13 mouse cellular contexts compared by ENCODE assay signal in genomic region chr10:78452641-78453040, GRCm38 (mm10). TPM values are rescaled to one million over a fixed set of nuclear protein-coding genes. Genes with fewer than 3 reads are reported as not detected.
DNase-seq lines count a peak whose midpoint lies in the region; ATAC-seq and TF ChIP-seq lines count a peak whose summit lies in the region.
"Had no signal": no experiment of that assay in that cellular context is flagged by ENCODE, and none has a peak within 500 bp of the region (broad histone marks: within the 10 kb centered on the region; RNA-seq: fewer than 3 reads in every experiment).

No protein-coding gene starts in this region.

- H3K4me1 ChIP-seq in forebrain, postnatal 0 days (ENCODE audit: insufficient read depth), result no peaks in the 10 kb centered on the region
- no peaks in the 10 kb centered on the region for H3K4me1 ChIP-seq in forebrain, embryonic 11.5 days (replicated peaks; ENCODE audit: control insufficient read depth, insufficient read depth, low read length)
- H3K4me1 ChIP-seq in neural tube, embryonic 11.5 days (ENCODE audit: control insufficient read depth, insufficient read depth, low read length), result no peaks in the 10 kb centered on the region
- H3K4me1 ChIP-seq in midbrain, embryonic 13.5 days (replicated peaks), result peaks cover 14% of the 10 kb centered on the region
- H3K4me1 ChIP-seq in intestine, postnatal 0 days (replicated peaks; ENCODE audit: control insufficient read depth, insufficient read depth, low read length), result no peaks in the 10 kb centered on the region

- 34% methylated on average over 4 of the region's 4 CpGs for WGBS in forebrain, postnatal 0 days
- 46% methylated on average over 4 of the region's 4 CpGs for WGBS in forebrain, embryonic 11.5 days
- 25% methylated on average over 4 of the region's 4 CpGs for WGBS in neural tube, embryonic 11.5 days
- WGBS in midbrain, embryonic 13.5 days, result 10% methylated on average over 4 of the region's 4 CpGs
- 68% methylated on average over 4 of the region's 4 CpGs for WGBS in intestine, postnatal 0 days

- no peaks in the 10 kb centered on the region for H3K9me3 ChIP-seq in forebrain, postnatal 0 days (ENCODE audit: low read length)
- no peaks in the 10 kb centered on the region for H3K9me3 ChIP-seq in forebrain, embryonic 11.5 days (ENCODE audit: control insufficient read depth, low read length)
- no peaks in the 10 kb centered on the region for H3K9me3 ChIP-seq in neural tube, embryonic 11.5 days (ENCODE audit: control insufficient read depth, low read length)
- no peaks in the 10 kb centered on the region for H3K9me3 ChIP-seq in midbrain, embryonic 13.5 days
- H3K9me3 ChIP-seq in intestine, postnatal 0 days (ENCODE audit: control insufficient read depth), result no peaks in the 10 kb centered on the region
- H3K9me3 ChIP-seq: heart, embryonic 10.5 days; limb, embryonic 13.5 days had no signal

- no peak overlapping the region for H3K27ac ChIP-seq in forebrain, postnatal 0 days (ENCODE audit: low read depth, low read length)
- no peak overlapping the region for H3K27ac ChIP-seq in forebrain, embryonic 11.5 days (ENCODE audit: low read depth, low read length)
- H3K27ac ChIP-seq in neural tube, embryonic 11.5 days (ENCODE audit: low read depth, low read length), result 0 out of 2 replicates have a peak overlapping the region, but pooled peaks have one; percentile 6
- 0 out of 2 replicates have a peak overlapping the region, but pooled peaks have one; percentile 19 for H3K27ac ChIP-seq in midbrain, embryonic 13.5 days
- no peak overlapping the region for H3K27ac ChIP-seq in intestine, postnatal 0 days (ENCODE audit: low read depth, low read length)
- H3K27ac ChIP-seq: heart, embryonic 10.5 days; limb, embryonic 13.5 days had no signal

- H3K36me3 ChIP-seq in forebrain, postnatal 0 days (ENCODE audit: insufficient read depth), result peaks cover 21% of the 10 kb centered on the region
- H3K36me3 ChIP-seq in forebrain, embryonic 11.5 days (ENCODE audit: control insufficient read depth, insufficient read depth, low read length), result no peaks in the 10 kb centered on the region
- H3K36me3 ChIP-seq in neural tube, embryonic 11.5 days (ENCODE audit: control insufficient read depth, insufficient read depth, low read length), result no peaks in the 10 kb centered on the region
- peaks cover 17% of the 10 kb centered on the region for H3K36me3 ChIP-seq in midbrain, embryonic 13.5 days
- H3K36me3 ChIP-seq in intestine, postnatal 0 days (ENCODE audit: control insufficient read depth, insufficient read depth), result peaks cover 29% of the 10 kb centered on the region

- peak; percentile 49 for ATAC-seq in forebrain, postnatal 0 days
- ATAC-seq in forebrain, embryonic 11.5 days (replicated peaks; ENCODE audit: low FRiP score), result no peak
- no peak for ATAC-seq in neural tube, embryonic 11.5 days (ENCODE audit: insufficient read depth, low FRiP score, low TSS enrichment)
- peak; percentile 43 for ATAC-seq in midbrain, embryonic 13.5 days
- ATAC-seq in intestine, postnatal 0 days, result no peak

- no peak overlapping the region for H3K4me2 ChIP-seq in forebrain, postnatal 0 days (ENCODE audit: low read depth)
- no peak overlapping the region for H3K4me2 ChIP-seq in forebrain, embryonic 11.5 days (ENCODE audit: low read depth, low read length, severe bottlenecking)
- H3K4me2 ChIP-seq in neural tube, embryonic 11.5 days (ENCODE audit: low read depth), result no peak overlapping the region
- H3K4me2 ChIP-seq in midbrain, embryonic 13.5 days (replicated peaks), result no peak overlapping the region
- no peak overlapping the region for H3K4me2 ChIP-seq in intestine, postnatal 0 days (replicated peaks; ENCODE audit: low read depth)
- H3K4me2 ChIP-seq: limb, embryonic 13.5 days had no signal

- no peak overlapping the region for H3K4me3 ChIP-seq in forebrain, postnatal 0 days (ENCODE audit: low read depth, low read length)
- H3K4me3 ChIP-seq in forebrain, embryonic 11.5 days (ENCODE audit: low read depth, low read length), result no peak overlapping the region
- H3K4me3 ChIP-seq in neural tube, embryonic 11.5 days (ENCODE audit: low read depth, low read length), result no peak overlapping the region
- H3K4me3 ChIP-seq in midbrain, embryonic 13.5 days (replicated peaks), result no peak overlapping the region
- no peak overlapping the region for H3K4me3 ChIP-seq in intestine, postnatal 0 days (ENCODE audit: low read depth, low read length)
- H3K4me3 ChIP-seq: heart, embryonic 10.5 days; limb, embryonic 13.5 days; myocyte had no signal

- DNase-seq in forebrain, postnatal 0 days, result no peak
- no peak for DNase-seq in forebrain, embryonic 11.5 days (ENCODE audit: low spot score)
- DNase-seq in neural tube, embryonic 11.5 days (ENCODE audit: low spot score), result no peak
- DNase-seq in neural tube, embryonic 10.5 days (ENCODE audit: extremely low spot score, low spot score), result no peak
- no peak for DNase-seq in thymus, postnatal 4 days
- DNase-seq: cerebellum, adult 9-11 months; right cerebral cortex, adult 18-20 months; thymus, postnatal 36 days had no signal

- no peak for TF ChIP-seq CTCF in forebrain, postnatal 0 days (IDR thresholded peaks at IDR 0.05; ENCODE audit: low read depth)
- TF ChIP-seq CTCF in intestine, postnatal 0 days (IDR thresholded peaks at IDR 0.05; ENCODE audit: low read depth), result no peak

- H3K27me3 ChIP-seq in forebrain, postnatal 0 days (ENCODE audit: insufficient read depth, low read length), result no peaks in the 10 kb centered on the region
- H3K27me3 ChIP-seq in forebrain, embryonic 11.5 days (ENCODE audit: control insufficient read depth, insufficient read depth, low read length), result no peaks in the 10 kb centered on the region
- H3K27me3 ChIP-seq in neural tube, embryonic 11.5 days (ENCODE audit: control insufficient read depth, insufficient read depth, low read length), result no peaks in the 10 kb centered on the region
- no peaks in the 10 kb centered on the region for H3K27me3 ChIP-seq in midbrain, embryonic 13.5 days
- no peaks in the 10 kb centered on the region for H3K27me3 ChIP-seq in intestine, postnatal 0 days (replicated peaks; ENCODE audit: control insufficient read depth, insufficient read depth, low read length)
- H3K27me3 ChIP-seq: limb, embryonic 13.5 days had no signal

- H3K9ac ChIP-seq in forebrain, postnatal 0 days, result no peak overlapping the region
- H3K9ac ChIP-seq in forebrain, embryonic 11.5 days (ENCODE audit: low read length), result no peak overlapping the region
- no peak overlapping the region for H3K9ac ChIP-seq in neural tube, embryonic 11.5 days (ENCODE audit: low read length)
- H3K9ac ChIP-seq in midbrain, embryonic 13.5 days (replicated peaks), result no peak overlapping the region
- no peak overlapping the region for H3K9ac ChIP-seq in intestine, postnatal 0 days (ENCODE audit: low read depth, low read length)
- H3K9ac ChIP-seq: limb, embryonic 13.5 days had no signal

RNA-seq across cellular contexts. Expression of gene Pdxk, which starts 12.1 kb away (rescaled TPM):
- total RNA-seq in forebrain, postnatal 0 days (2014; rRNA removed), result 30.5 and 43.6 TPM in 2 replicates
- 20.0 and 30.7 TPM in 2 replicates for polyA plus RNA-seq in forebrain, postnatal 0 days (2015; fragmentation: Nextera tagmentation; extraction: Ambion mirVana)
- 8.0 and 9.2 TPM in 2 replicates for polyA plus RNA-seq in forebrain, embryonic 11.5 days (2014; fragmentation: Nextera tagmentation; extraction: Ambion mirVana)
- polyA plus RNA-seq in neural tube, embryonic 11.5 days (2014; fragmentation: Nextera tagmentation; extraction: Ambion mirVana), result 6.9 and 7.4 TPM in 2 replicates
- polyA plus RNA-seq in midbrain, embryonic 13.5 days (2015; fragmentation: Nextera tagmentation; extraction: Ambion mirVana), result 16.6 and 17.4 TPM in 2 replicates
- polyA plus RNA-seq in intestine, postnatal 0 days (2015; fragmentation: Nextera tagmentation; extraction: Ambion mirVana), result 22.8 and 26.5 TPM in 2 replicates

RNA-seq across cellular contexts. Expression of gene Cstb, which starts 27.2 kb away (rescaled TPM):
- total RNA-seq in forebrain, postnatal 0 days (2014; rRNA removed), result 55.2 and 59.0 TPM in 2 replicates
- 147 and 190 TPM in 2 replicates for polyA plus RNA-seq in forebrain, postnatal 0 days (2015; fragmentation: Nextera tagmentation; extraction: Ambion mirVana)
- 104 and 112 TPM in 2 replicates for polyA plus RNA-seq in forebrain, embryonic 11.5 days (2014; fragmentation: Nextera tagmentation; extraction: Ambion mirVana)
- 111 and 120 TPM in 2 replicates for polyA plus RNA-seq in neural tube, embryonic 11.5 days (2014; fragmentation: Nextera tagmentation; extraction: Ambion mirVana)
- polyA plus RNA-seq in midbrain, embryonic 13.5 days (2015; fragmentation: Nextera tagmentation; extraction: Ambion mirVana), result 91.6 and 97.8 TPM in 2 replicates
- polyA plus RNA-seq in intestine, postnatal 0 days (2015; fragmentation: Nextera tagmentation; extraction: Ambion mirVana), result 1,208 and 1,296 TPM in 2 replicates

RNA-seq across cellular contexts. Expression of gene Rrp1, which starts 39.8 kb away (rescaled TPM):
- 256 TPM in 2 replicates for total RNA-seq in forebrain, postnatal 0 days (2014; rRNA removed)
- polyA plus RNA-seq in forebrain, postnatal 0 days (2015; fragmentation: Nextera tagmentation; extraction: Ambion mirVana), result 401 and 455 TPM in 2 replicates
- 290 and 324 TPM in 2 replicates for polyA plus RNA-seq in forebrain, embryonic 11.5 days (2014; fragmentation: Nextera tagmentation; extraction: Ambion mirVana)
- 257 and 278 TPM in 2 replicates for polyA plus RNA-seq in neural tube, embryonic 11.5 days (2014; fragmentation: Nextera tagmentation; extraction: Ambion mirVana)
- polyA plus RNA-seq in midbrain, embryonic 13.5 days (2015; fragmentation: Nextera tagmentation; extraction: Ambion mirVana), result 363 and 377 TPM in 2 replicates
- 141 and 148 TPM in 2 replicates for polyA plus RNA-seq in intestine, postnatal 0 days (2015; fragmentation: Nextera tagmentation; extraction: Ambion mirVana)

Comparison
In these comparisons a context has a peak if more than half of its experiments do, and no peak if none do; other contexts are left out.
1. ATAC-seq: peak in forebrain, postnatal 0 days (single experiment) and midbrain, embryonic 13.5 days (single experiment); none in forebrain, embryonic 11.5 days (single experiment), neural tube, embryonic 11.5 days (single experiment) and intestine, postnatal 0 days (single experiment).
2. H3K27ac ChIP-seq: peak in neural tube, embryonic 11.5 days (single experiment) and midbrain, embryonic 13.5 days (single experiment); none in forebrain, postnatal 0 days (single experiment), forebrain, embryonic 11.5 days (single experiment) and intestine, postnatal 0 days (single experiment).